Mouse (Mus musculus) kidney, postnatal 10 days (tissue): ENCODE measurements around the gene Prox1.

Experiments used
- DNase-seq: peaks from one replicate; pipeline ENCODE4 v3.0.0; 2021; ENCODE audit warnings: mixed read lengths

The Prox1 gene

DNA sequence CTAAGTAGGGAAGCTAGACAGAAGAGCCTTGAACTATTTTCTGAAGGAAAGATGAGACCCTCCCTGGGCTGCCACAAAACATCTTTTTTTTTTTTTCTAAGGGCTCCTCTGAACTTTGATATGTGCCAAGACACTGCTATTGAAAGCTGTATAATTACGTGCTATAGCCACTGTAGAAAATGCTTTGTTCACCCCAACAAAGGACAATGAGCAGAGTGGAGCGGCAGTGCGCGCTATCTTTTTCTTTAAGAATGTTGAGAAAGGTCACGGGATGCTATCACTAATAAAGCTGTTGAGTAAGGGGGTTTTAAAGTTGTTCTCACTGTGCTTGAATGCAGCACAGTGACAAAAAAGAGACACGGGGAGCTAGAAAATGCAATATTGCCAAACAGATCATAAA lies 30.0 kb downstream of the Prox1 start:
- DNase-seq: no peak

DNA sequence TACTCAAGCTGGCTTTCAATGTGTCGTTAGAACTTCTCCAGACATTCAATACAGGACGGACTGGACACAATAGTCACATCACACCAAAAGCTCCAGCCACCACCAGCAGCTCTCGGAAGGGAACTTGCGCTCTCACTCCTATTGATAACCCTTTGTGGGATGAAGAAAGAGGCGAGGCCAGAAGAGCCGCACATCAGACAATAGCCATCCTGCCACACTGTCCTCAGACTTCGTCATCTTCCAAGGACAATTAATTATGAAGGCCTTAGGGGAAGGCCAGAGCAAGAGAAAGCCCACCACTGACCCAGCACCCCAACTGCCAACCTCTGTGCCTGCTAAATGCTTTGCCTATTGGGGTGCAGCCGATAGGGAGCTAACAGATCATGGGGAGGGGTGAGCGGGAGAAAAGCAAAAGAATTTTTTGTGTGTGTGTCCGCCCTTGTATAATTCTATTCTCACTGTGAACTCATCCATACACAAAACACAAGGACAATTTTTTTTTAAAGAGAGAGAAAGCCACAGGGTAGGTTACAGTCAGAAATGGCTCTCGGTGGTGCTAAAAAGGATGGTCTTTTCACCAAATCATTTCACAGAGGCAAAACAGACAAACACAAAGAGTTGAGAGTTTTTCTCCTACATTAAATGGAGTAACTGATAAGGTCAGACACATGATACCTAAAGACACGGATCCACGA lies 30.7 kb downstream of the Prox1 start:
- no peak for DNase-seq

DNA sequence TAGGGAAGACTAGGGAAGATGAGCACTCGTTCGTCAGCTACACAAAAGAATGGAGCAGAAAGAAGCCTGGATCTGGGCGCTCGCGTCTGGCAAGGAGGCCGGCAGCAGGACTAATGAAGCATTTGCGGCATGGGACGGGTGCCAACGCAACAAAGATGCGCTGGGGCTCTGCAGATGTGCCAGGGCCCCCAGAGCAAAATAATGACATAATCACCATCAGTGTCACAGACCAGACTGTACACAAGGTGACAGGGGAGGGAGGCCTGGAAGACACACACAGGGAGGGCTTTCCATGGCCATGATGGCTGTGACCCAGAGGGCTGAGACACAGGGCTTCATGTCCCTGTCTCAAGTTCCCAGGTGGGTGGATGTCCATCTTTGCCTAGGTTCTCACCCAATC lies 32.6 kb downstream of the Prox1 start:
- DNase-seq: no peak

DNA sequence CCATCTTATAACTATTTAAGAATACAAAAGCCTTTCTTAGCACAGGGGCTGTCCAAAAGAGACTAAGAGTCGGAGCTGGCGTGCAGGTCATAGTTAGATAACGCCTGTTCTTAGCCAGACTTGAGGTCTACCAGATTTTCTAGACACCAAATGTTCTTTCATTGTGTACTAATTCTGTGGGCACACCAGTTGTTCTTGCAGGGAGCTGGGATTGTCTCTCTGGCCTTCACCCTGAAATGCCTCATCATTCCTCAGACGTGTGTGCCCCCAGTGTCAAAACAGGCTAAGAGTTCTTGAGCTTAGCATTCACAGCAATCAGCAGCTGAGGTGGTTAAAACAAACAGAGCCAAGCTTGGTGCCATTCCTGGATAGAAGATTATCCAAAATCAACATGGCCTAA lies 37.6 kb downstream of the Prox1 start:
- DNase-seq: no peak

DNA sequence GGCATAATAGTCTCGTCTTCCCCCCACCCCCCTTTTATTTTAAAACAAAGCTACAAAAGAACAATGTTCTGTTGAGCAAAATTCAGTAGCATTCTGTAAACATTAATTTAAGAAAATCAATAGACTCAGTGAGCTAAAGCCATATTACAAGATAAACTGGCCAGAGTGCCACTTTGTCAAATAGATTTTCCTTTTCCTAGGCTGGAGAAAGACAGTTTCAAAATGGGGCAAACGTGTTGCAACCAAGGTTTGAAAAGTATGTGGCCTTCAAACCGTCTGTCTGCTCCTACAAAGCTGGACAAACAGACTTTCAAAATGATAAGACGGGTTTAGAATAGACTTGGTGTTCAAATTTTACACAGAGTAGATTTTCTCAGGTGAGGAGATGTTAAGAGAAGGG lies 39.6 kb downstream of the Prox1 start:
- DNase-seq: no peak

DNA sequence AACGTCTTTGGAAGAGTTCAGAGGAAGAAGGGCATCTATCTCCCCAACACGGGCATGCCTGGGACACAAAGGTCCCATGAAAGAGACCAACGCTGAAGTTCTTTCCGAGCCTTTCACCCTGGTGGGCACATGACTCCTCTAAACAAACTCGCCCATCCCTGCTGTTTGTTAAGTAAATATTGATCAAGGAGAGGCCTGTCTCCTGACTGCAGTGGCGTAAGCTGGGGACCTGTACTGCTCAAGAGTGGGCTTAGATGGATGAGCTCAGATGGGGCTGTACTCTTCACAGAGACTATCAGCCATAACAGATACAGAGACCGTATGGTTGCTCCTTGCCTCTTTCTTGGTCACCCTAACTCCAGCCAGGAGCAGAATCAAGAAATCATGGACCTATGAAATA lies 41.0 kb downstream of the Prox1 start:
- no peak for DNase-seq

DNA sequence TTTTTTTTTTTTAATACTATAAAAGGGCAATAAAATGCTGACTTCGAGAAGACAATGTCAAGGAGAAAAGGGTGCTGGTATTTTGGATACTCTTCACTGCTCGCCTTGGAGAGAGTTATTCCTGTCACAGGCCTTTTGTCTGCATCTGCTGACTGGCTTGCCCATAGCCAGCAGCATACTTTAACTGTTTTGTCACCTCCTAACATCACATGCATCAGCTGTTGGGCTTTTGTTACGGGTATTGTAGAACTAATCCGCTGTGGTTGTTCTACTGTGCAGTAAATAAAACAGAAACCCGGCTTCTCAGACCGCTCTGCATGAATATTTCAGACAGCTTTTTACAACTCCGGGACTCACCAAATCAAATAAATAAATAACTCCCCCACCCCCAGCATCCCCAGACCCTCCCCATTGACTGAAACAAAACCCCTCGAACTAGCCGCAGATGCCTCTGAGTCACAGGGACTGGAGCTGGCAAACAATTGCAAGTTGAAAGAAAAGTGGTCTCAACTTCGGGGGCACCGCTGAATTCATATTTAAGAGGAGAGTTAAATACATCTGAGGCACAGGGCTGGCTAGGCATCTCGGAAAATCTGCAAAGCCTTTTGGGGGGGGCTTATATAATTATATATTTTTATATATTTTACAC lies 41.7 kb downstream of the Prox1 start:
- DNase-seq: no peak

DNA sequence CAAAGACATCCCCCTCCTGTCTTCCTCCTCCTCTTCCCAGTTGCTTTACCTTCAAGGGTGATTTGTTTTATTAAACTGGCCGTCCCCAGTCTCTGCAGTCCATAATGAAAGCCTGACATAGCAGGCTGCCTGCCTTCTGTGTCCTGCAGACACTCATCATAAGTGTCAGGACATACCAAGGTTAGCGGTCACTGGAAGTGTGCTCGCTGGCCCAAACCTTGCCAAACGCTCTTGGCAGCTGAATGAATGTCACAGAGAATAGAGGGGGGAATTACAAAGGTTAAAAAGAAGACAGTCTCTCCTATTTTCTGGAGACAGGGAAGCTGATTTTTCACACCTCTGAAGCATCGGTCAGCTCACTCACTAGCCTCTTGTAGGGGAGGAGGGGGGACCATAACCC lies 42.6 kb downstream of the Prox1 start:
- no peak for DNase-seq

DNA sequence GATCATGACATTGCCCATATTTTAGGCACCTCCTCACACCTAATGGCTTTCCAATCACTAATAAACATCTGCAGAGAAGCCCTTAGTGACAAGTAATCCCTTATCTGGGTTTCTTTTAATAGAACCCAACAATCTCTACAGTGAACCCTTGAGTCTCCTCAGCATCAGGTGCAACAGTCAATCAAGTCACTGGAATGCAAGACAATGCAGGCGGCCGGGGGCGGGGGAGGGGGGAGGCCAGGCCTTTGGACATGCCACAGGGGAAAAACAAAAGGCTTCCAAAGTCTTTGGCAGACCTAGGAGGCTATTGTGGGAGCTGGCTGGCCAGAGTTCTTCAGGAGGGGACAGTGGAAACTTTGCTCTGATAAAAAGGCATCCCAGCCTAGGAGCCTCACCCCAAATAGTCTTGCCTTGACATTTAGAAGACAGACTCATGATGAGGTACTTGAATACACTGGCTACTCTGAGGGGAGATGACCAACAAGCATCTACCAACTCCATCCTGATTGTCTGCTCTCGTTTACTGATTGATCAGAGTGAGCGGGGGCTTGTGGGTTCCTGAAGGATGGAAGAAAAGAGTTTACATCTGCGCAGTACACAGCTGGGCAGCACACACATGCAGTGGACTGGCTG lies 43.2 kb downstream of the Prox1 start:
- no peak for DNase-seq

DNA sequence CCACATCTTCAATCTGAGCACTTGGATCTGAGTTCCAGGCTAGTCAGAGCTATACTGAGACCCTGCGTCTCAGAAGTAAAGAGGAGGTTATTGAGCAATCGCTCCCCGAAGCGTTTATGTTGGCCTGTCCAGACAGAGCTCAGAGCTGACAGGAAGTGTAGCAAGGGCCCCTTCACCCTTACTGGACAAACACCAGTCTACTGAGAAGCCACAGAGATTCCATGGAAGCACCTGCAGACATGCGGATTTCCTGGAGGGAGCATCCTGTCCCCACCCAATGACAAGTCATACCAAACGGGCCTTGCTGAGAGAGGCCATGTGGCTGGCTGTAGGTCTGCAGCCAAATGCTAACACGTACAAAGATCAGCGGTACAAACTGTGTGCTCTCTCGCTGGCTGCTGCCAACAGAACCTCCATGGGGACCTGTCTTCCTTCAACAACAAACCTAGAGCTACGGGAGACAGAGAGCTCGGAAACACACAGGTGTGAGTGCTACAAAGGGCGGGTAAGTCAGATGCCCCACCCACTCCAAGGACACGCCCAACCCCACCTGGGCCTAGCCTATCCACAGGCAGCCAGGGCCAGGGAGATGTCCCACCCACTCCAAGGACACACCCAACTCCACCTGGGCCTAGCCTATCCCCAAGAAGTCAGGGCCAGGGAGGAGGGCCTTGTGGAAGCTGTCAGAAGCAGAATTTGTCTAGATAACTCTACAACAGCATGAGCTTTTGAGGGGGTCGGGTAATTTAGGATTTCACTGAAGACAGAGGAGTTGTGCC lies 45.4 kb downstream of the Prox1 start:
- peak; percentile 15 for DNase-seq

DNA sequence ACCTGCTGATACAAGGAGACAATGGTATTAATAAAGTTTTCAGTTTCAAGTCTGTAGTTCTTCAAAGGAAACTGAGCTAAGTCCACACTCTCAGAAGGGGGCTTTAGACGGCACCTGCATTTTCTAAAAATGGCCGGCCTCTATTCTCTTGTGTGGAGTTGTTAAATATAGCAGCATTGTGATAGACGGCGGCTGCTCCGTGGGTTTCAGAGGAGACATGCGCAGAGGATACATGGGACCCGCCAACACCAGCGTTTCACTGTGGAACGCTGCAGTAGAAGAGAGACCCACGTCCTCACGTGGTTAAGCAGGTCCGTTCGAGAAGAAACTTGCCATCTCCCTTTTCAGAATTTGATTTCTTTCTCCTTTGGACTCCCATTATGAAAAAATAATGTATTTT lies 47.1 kb downstream of the Prox1 start:
- DNase-seq: no peak

DNA sequence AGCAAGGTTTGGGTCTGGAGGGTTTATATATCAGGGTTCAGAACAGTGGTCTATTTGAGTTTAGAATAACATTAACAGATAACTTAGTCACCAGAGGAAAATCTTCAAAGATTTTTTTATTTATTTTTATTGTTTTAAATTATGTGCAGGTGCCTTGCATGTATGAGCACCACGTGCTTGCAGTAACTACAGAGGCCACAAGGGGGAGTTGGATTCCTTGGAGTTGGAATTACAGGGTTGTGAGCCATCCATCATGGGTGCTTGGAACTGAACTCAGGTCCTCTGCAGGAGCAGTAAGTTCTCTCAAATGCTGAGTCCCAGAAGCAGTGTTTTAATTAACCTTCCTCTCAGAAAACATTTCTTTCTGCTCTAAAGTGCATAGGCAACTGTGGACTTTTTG lies 54.5 kb downstream of the Prox1 start:
- DNase-seq: no peak

DNA sequence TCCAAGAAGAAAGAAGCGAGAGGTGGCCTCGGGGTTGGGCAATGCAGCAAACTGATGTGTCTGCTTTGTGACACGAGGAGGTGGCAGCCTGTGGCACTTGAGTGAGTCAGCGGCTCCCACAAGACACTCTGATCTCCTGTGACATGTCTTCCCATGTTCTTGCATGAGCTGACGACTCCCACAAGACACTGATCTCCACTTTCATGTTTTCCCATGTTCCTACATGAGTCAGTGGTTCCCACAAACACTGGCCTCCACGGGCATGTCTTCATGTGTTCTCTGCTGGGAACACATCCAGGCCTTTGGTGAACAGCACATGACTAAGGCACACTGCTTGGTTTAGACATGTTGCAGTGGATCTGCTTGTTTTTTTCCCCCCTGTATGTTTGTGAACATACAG lies 58.8 kb downstream of the Prox1 start:
- DNase-seq: no peak

DNA sequence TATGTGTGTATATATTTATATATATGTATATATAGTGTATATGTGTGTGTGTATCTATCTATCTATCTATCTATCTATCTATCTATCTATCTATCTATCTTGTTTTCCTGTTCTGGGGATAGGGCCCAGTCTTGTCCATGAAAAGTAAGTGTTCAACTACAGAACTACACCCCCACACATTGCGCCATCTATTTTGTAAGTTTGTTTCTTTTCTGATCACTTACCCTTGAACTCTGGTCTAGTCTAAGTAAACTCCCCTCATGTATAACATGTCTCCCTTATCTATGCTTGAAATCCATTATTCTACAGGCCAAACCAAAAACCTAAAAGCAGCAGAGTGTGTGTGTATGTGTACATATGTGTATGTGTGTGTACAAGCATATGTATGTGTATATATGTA lies 62.9 kb downstream of the Prox1 start:
- DNase-seq: no peak

DNA sequence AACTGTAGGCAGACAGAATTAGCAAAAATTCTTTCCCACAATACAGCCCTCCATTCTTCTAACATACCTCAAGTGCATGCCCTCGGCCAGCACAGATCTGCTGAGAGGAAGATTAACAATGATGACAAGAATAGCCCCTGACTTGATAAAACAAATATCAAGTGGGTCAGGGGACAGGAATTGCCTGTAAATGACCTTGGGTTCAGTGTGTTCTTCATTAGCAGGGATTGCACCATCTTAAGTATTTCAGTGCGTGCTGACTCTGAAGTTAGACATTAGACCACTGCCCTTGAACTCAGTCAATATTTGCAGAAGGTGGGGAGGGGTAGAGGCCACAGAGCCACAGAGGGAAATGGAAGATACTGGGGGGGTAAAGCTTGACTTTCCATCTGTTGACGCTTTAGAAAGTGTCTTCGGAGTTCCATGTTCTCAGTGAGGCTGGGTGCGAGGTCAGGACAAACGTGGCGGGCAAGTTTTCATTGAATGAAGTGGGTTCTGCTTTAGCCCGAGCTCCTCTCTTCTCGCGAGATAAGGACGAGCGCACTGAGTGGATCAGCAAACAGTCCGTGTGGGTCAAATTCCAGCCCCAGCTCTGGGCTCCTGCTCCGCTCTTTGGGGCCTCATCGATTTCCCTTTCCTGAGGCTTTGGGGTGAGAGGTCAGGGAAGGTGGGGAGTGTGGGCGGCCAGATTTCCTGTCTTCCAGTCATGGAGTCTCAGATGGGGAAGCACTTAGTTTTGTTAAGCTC lies 63.7 kb downstream of the Prox1 start:
- no peak for DNase-seq

DNA sequence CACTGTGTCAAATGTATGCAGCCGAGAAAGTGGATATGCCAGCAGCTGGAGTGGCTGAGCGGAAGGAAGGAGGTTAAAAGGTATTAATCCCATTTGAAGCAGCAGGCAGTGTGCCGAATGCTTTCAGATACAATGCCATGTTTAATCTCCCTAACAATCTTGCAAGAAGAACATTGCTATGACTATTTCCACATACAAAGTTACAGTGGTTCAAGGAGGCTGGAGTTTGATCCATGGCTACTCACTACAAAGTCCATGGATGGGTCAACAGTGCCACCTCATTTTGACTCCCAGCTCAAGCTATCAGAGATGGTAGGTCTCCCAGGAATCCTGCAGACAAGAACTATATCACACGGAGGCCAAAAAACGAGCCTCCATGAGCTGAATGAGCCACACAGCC lies 64.5 kb downstream of the Prox1 start:
- DNase-seq: no peak

DNA sequence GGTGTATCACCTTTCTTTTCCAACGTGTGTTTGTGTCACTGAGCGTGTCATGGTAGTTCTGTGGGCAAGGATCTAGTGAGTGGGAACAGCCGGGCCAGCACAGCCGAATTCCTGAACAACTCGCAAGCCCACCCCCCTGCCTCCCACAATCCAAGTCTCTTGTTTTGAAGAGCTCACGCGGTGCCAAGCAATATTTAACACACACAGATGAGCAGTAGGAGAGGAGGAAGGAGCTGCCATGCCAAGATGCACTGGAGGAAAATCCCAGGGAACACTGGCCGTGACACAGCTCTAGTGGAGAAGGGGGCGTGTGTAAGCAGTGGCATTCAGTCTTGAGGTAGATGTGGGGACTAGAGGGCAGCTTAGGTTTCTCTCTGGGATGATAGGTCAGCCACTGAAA lies 77.2 kb downstream of the Prox1 start:
- no peak for DNase-seq

DNA sequence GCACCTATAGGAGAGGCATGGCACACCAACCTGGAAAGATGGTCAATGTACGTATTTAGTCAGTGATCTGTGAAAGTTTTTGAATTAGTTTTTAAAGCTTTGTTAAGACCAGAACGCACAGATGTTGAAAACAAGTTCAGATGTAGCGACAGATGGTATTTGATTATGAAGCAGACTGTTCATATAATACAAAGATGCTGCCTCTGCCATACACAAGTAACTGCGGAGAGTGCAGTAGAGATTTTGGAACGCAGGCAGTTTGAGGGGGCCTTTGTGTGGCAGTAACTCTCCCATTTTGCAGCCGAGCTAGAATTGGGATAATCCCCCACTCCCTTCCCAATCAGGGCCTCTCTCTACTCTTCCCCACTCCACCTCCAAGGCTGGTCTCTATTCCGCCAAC lies 78.4 kb downstream of the Prox1 start:
- no peak for DNase-seq

DNA sequence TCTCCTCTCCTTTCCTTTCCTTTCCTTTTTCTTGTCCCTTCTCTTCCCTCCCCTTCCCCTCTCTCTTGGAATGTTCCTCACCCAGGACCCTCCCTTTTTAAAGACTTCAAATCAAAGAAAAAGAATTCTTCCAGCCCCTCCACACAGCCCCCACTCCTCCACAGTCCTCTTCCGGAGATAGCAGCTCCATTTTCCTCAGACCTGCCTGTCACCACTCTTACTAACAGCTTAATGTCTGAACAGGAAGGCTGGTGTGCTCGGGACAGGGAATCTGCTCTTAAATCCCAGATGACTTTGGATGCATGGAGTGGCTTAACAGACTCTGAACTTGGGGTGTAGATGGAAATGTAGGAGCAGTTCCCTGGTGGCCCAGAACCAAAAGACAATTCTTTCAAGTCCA lies 81.6 kb downstream of the Prox1 start:
- no peak for DNase-seq

DNA sequence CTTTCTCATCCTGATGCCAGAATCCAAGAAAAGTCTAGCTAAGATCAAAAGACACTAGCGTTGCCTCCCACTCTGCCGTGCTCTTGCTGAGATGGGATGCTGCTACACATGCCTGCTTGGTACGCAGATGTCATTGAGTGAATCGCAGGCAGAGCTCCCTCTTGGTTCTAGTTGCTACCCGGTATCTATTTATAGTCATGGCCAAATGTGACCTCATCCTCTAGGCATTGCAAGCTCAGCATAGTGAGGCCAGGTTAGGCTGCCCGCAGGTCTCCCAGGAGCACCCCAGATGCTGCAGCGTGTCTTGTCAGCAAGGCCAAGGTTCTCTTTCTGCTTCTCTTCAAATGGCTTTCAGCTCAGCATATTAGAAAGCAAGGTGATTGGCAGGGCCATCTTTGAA lies 84.8 kb downstream of the Prox1 start:
- no peak for DNase-seq

DNA sequence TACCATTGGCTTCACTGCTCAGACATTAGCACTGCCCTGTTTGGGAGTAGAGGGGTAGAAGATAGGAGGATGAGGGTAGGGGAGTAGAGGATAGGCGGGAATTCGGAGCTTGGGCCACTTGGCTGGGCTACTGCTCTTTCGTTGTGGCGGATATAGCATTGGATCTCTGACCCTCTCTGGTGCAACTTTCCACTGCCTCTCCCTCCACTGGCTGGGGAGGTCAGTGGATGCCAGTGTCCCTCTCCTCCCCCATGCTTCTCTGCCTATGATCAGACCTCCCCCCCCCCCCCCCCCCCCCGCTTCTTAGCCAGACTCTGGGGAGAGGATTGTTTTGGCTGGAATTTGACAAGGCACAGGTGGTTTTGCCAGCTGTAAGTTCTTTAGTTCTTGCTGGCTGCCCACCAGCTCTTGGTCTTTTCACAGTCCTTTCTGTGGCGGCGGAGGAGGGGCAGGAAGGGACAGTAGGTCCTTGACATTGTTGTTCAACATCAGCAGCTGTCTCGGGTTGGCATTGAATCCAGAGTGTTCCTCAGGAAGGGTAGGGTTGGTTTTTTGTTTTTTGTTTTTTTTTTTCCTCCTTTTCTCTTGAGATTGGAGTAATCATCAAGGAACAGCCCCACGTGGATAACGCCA lies 90.8 kb downstream of the Prox1 start:
- peak; percentile 13 for DNase-seq

DNA sequence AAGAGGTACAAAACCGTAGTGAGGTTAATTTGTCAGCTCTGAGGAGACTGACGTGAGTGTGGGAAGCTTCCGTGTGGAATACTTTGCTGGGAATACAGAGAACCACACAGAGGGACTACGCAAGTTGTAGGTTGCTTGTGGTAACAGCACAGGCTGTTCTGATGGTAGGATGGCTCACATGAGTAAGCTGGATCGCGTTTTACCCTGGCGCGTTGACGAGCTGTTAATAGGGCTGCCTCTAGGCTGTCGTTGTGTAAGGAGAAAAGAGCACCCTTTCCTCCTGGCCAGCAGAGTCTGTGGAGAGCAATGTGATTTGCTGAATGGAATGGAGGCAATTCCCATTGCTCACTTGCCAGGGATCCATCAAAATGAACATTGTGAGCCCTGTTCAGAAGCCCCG lies 93.9 kb downstream of the Prox1 start:
- no peak for DNase-seq
